Mouse (Mus musculus): Measurements from ENCODE around the gene Slc46a2. TPM values are rescaled to one million over a fixed set of nuclear protein-coding genes. Genes with fewer than 3 reads are reported as not detected.

Slc46a2 gene
- total RNA-seq, 2 experiments from 2014 or later = not detected

DNA sequence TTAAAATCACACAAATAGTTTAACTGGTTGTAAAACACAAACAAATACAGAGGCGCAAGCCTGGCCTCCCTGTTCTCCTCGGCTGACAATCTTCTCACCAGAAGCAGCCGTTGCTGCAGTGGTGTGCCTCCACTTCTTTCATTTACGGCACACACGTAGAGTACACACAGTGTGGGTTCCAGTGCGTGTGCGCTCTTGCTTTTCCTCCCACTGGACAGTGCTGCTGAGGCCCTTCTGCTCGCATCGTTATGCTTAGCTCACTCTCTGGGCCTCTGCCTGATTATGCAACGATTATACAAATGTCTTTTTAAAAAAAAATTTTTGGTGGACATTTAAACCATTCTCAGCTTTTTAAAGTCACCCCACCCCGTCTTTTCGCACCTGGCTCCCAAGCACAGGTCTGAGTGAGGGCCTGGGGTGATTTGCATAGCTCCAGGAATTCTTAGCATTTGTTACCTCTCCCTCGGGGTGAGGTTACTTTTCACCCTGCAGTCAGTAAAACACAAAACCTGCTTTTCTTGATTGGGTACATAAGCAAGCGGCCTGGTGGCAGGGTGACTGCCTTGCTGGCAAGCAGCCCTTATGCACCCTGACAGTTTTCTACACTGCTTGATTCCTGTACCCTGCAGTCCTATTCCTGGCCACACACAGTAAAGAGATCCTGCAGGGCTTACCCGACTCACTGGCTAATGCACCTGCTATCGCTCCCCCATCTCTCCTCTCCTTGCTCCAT lies 55.0 kb downstream of the Slc46a2 start:
- DNase-seq (ENCODE audit: low spot score in 2 of 2) = no peak

Other genes with a start within 250 kb of the Slc46a2 start
- 10 to 100 TPM; 21.7 to 22.2 TPM for gene Inip, start 113.5 kb downstream of the Slc46a2 start, total RNA-seq (2021)
- gene Snx30, start 109.2 kb downstream of the Slc46a2 start, total RNA-seq (2021) = 10 to 100 TPM; 55.4 to 59.4 TPM
- not detected for gene Mup4, start 45.7 kb upstream of the Slc46a2 start, total RNA-seq (2021)
- not detected for gene Mup6, start 49.2 kb upstream of the Slc46a2 start, total RNA-seq (2021)
- gene Mup7, start 155.4 kb upstream of the Slc46a2 start, total RNA-seq (2021) = not detected
- not detected for gene Mup2, start 239.2 kb upstream of the Slc46a2 start, total RNA-seq (2021)

Data from layer of hippocampus, postnatal 10 days (tissue).